Mouse (Mus musculus) MEL (cell line): ENCODE measurements around the gene Armcx6. TPM values are rescaled to one million over a fixed set of nuclear protein-coding genes. Genes with fewer than 3 reads are reported as not detected.
A peak's percentile ranks its signal among the peaks of the same experiment; 100 is the strongest.

Source experiments
- DNase-seq: peaks from one replicate; pipeline ENCODE4 v3.0.0; 2011; ENCODE audit warnings: low read depth, low spot score
- H3K27ac ChIP-seq: 2 replicates; pipeline ENCODE4 v1.5.1; 2012; ENCODE audit warnings: low read depth, mild to moderate bottlenecking, control low read depth, low read length, moderate library complexity; ENCODE audit not compliant: control insufficient read depth
- H3K27me3 ChIP-seq, 2 experiments: fragments of 150-350 bp in 1 of 2; sonication (generic) in 1 of 2; 2 replicates each; pipeline ENCODE4 v1.6.1; 2012; ENCODE audit warnings: low read length in 2 of 2, mild to moderate bottlenecking in 2 of 2, improper control_type of control experiment in 1 of 2, moderate library complexity in 1 of 2; ENCODE audit not compliant: insufficient read depth in 2 of 2, control insufficient read depth in 1 of 2
- H3K36me3 ChIP-seq, 2 experiments: 2 replicates each; pipeline ENCODE4 v1.6.1; 2012 to 2014; ENCODE audit warnings: low read length in 2 of 2, improper control_type of control experiment in 1 of 2, inconsistent platforms in 1 of 2, mild to moderate bottlenecking in 1 of 2; ENCODE audit not compliant: insufficient read depth in 2 of 2, control insufficient read depth in 1 of 2
- H3K4me1 ChIP-seq, 2 experiments: fragments of 150-350 bp in 1 of 2; sonication (generic) in 1 of 2; 2 replicates each; pipeline ENCODE4 v1.6.1; 2012; ENCODE audit warnings: low read length in 2 of 2, improper control_type of control experiment in 1 of 2, mild to moderate bottlenecking in 1 of 2; ENCODE audit not compliant: insufficient read depth in 2 of 2, control insufficient read depth in 1 of 2
- H3K4me3 ChIP-seq, 2 experiments: fragments of 150-350 bp in 1 of 2; sonication (generic) in 1 of 2; 2 replicates each; pipeline ENCODE4 v1.5.1; 2012; ENCODE audit warnings: low read depth in 2 of 2, low read length in 2 of 2, mild to moderate bottlenecking in 2 of 2, moderate library complexity in 2 of 2, control low read depth in 1 of 2, improper control_type of control experiment in 1 of 2; ENCODE audit not compliant: control insufficient read depth in 1 of 2, insufficient read depth in 1 of 2
- H3K79me2 ChIP-seq: 2 replicates; pipeline ENCODE4 v1.6.1; 2012; ENCODE audit warnings: mild to moderate bottlenecking, low read length, moderate library complexity; ENCODE audit not compliant: control insufficient read depth, poor library complexity, insufficient read depth
- H3K9ac ChIP-seq: 2 replicates; pipeline ENCODE4 v1.6.1; 2012; ENCODE audit warnings: low read depth, mild to moderate bottlenecking, control low read depth, low read length, moderate library complexity; ENCODE audit not compliant: control insufficient read depth, poor library complexity, severe bottlenecking
- H3K9me3 ChIP-seq: fragments of 150-350 bp; sonication (generic); replicated peaks from 2 replicates; pipeline ENCODE4 v1.6.1; 2012; ENCODE audit warnings: mild to moderate bottlenecking, low read length, improper control_type of control experiment, moderate library complexity; ENCODE audit not compliant: insufficient read depth
- BHLHE40 ChIP-seq: IDR thresholded peaks from 2 replicates; pipeline ENCODE4 v1.6.1; 2012; ENCODE audit warnings: low read depth, mild to moderate bottlenecking, inconsistent platforms, low read length, improper control_type of control experiment, borderline replicate concordance
- CTCF ChIP-seq, 3 experiments: IDR thresholded peaks in 2 of 3; conservative IDR thresholded peaks in 1 of 3; 2 replicates each; pipeline ENCODE4 v1.5.1; 2011 to 2012; ENCODE audit warnings: low read length in 3 of 3, low read depth in 2 of 3, mild to moderate bottlenecking in 2 of 3, improper control_type of control experiment in 1 of 3, inconsistent platforms in 1 of 3, mixed read lengths in 1 of 3, moderate library complexity in 1 of 3; ENCODE audit not compliant: control insufficient read depth in 1 of 3, insufficient read depth in 1 of 3, poor library complexity in 1 of 3, severe bottlenecking in 1 of 3
- ELF1 ChIP-seq: IDR thresholded peaks from 2 replicates; pipeline ENCODE4 v1.6.1; 2014; ENCODE audit warnings: low read depth, mild to moderate bottlenecking, inconsistent platforms, low read length, improper control_type of control experiment, moderate library complexity
- EP300 ChIP-seq, 2 experiments: IDR thresholded peaks; 2 replicates each; pipeline ENCODE4 v1.6.1; 2011; ENCODE audit warnings: improper control_type of control experiment in 2 of 2, low read length in 2 of 2, low read depth in 1 of 2, mild to moderate bottlenecking in 1 of 2
- ETS1 ChIP-seq: IDR thresholded peaks from 2 replicates; pipeline ENCODE4 v1.6.1; 2012; ENCODE audit warnings: low read depth, mild to moderate bottlenecking, inconsistent platforms, low read length, improper control_type of control experiment, moderate library complexity
- GATA1 ChIP-seq: IDR thresholded peaks from 2 replicates; pipeline ENCODE4 v1.6.1; 2011; ENCODE audit warnings: low read depth, low read length, improper control_type of control experiment
- JUND ChIP-seq: IDR thresholded peaks from 2 replicates; pipeline ENCODE4 v1.6.1; 2011; ENCODE audit warnings: low read depth, mild to moderate bottlenecking, improper control_type of control experiment, low read length
- KAT2A ChIP-seq: conservative IDR thresholded peaks from 2 replicates; pipeline ENCODE4 v1.6.1; 2012; ENCODE audit warnings: low read depth, low read length, improper control_type of control experiment, inconsistent platforms
- MAFK ChIP-seq: IDR thresholded peaks from 2 replicates; pipeline ENCODE4 v1.6.1; 2011; ENCODE audit warnings: low read depth, mild to moderate bottlenecking, low read length, improper control_type of control experiment, borderline replicate concordance
- MAZ ChIP-seq: IDR thresholded peaks from 2 replicates; pipeline ENCODE4 v1.6.1; 2012; ENCODE audit warnings: low read depth, mild to moderate bottlenecking, inconsistent platforms, low read length, improper control_type of control experiment
- MEF2A ChIP-seq: IDR thresholded peaks from 2 replicates; pipeline ENCODE4 v1.6.1; 2014; ENCODE audit warnings: low read depth, mild to moderate bottlenecking, inconsistent platforms, low read length, improper control_type of control experiment; ENCODE audit not compliant: poor library complexity, insufficient replicate concordance, severe bottlenecking; ENCODE audit errors: extremely low read depth
- MXI1 ChIP-seq: IDR thresholded peaks from 2 replicates; pipeline ENCODE4 v1.6.1; 2011; ENCODE audit warnings: mild to moderate bottlenecking, low read depth, low read length, improper control_type of control experiment
- MYC ChIP-seq: IDR thresholded peaks from 2 replicates; pipeline ENCODE4 v1.6.1; 2011; ENCODE audit warnings: low read depth, mild to moderate bottlenecking, low read length, improper control_type of control experiment, moderate library complexity
- NELFE ChIP-seq: IDR thresholded peaks from 2 replicates; pipeline ENCODE4 v1.6.1; 2011; ENCODE audit warnings: low read depth, low read length, improper control_type of control experiment
- NRF1 ChIP-seq: IDR thresholded peaks from 2 replicates; pipeline ENCODE4 v1.6.1; 2014; ENCODE audit warnings: low read depth, mild to moderate bottlenecking, inconsistent platforms, low read length, improper control_type of control experiment, moderate library complexity; ENCODE audit not compliant: poor library complexity, insufficient read depth, severe bottlenecking
- POLR2A ChIP-seq, 2 experiments: IDR thresholded peaks; 2 replicates each; pipeline ENCODE4 v1.6.1; 2011 to 2012; ENCODE audit warnings: low read length in 2 of 2, mild to moderate bottlenecking in 2 of 2, control low read depth in 1 of 2, improper control_type of control experiment in 1 of 2, low read depth in 1 of 2, moderate library complexity in 1 of 2; ENCODE audit not compliant: control insufficient read depth in 1 of 2, insufficient read depth in 1 of 2, poor library complexity in 1 of 2
- POLR2AphosphoS2 ChIP-seq: IDR thresholded peaks from 2 replicates; pipeline ENCODE4 v1.6.1; 2011; ENCODE audit warnings: low read length, improper control_type of control experiment
- POLR2AphosphoS5 ChIP-seq: IDR thresholded peaks from 2 replicates; pipeline ENCODE4 v1.6.1; 2012; ENCODE audit warnings: low read depth, borderline replicate concordance, mild to moderate bottlenecking, inconsistent platforms, low read length, moderate library complexity, mixed read lengths
- RAD21 ChIP-seq: IDR thresholded peaks from 2 replicates; pipeline ENCODE4 v1.6.1; 2011; ENCODE audit warnings: mild to moderate bottlenecking, low read depth, low read length, improper control_type of control experiment
- RCOR1 ChIP-seq: IDR thresholded peaks from 2 replicates; pipeline ENCODE4 v1.6.1; 2012; ENCODE audit warnings: low read depth, mild to moderate bottlenecking, inconsistent platforms, low read length, improper control_type of control experiment
- SMC3 ChIP-seq: IDR thresholded peaks from 2 replicates; pipeline ENCODE4 v1.6.1; 2011; ENCODE audit warnings: low read depth, low read length, improper control_type of control experiment
- TAL1 ChIP-seq: IDR thresholded peaks from 2 replicates; pipeline ENCODE4 v1.6.1; 2012; ENCODE audit warnings: mild to moderate bottlenecking, inconsistent platforms, low read length, moderate library complexity, mixed read lengths
- TBP ChIP-seq: IDR thresholded peaks from 2 replicates; pipeline ENCODE4 v1.8.0; 2011; ENCODE audit warnings: low read depth, low read length, improper control_type of control experiment
- TCF12 ChIP-seq: IDR thresholded peaks from 2 replicates; pipeline ENCODE4 v1.6.1; 2014; ENCODE audit warnings: low read depth, mild to moderate bottlenecking, inconsistent platforms, low read length, improper control_type of control experiment, moderate library complexity
- UBTF ChIP-seq: IDR thresholded peaks from 2 replicates; pipeline ENCODE4 v1.6.1; 2012; ENCODE audit warnings: low read depth, mild to moderate bottlenecking, inconsistent platforms, low read length, improper control_type of control experiment, moderate library complexity, borderline replicate concordance; ENCODE audit not compliant: insufficient read depth
- USF1 ChIP-seq: IDR thresholded peaks from 2 replicates; pipeline ENCODE4 v1.6.1; 2014; ENCODE audit warnings: low read depth, mild to moderate bottlenecking, inconsistent platforms, low read length, improper control_type of control experiment, moderate library complexity
- ZC3H11A ChIP-seq: IDR thresholded peaks from 2 replicates; pipeline ENCODE4 v1.6.1; 2012; ENCODE audit warnings: low read depth, mild to moderate bottlenecking, inconsistent platforms, low read length, improper control_type of control experiment
- ZMIZ1 ChIP-seq: IDR thresholded peaks from 2 replicates; pipeline ENCODE4 v1.6.1; 2012; ENCODE audit warnings: low read depth, mild to moderate bottlenecking, inconsistent platforms, low read length, improper control_type of control experiment, moderate library complexity
- ZNF384 ChIP-seq: IDR thresholded peaks from 2 replicates; pipeline ENCODE4 v1.6.1; 2012; ENCODE audit warnings: low read depth, mild to moderate bottlenecking, inconsistent platforms, low read length, improper control_type of control experiment
- polyA plus RNA-seq, 2 experiments: library from polyadenylated mRNA; stranded (reverse) in 1 of 2; unstranded in 1 of 2; fragments of >175 nt in 1 of 2; fragments of >200 nt in 1 of 2; gene quantifications; 2 replicates each; pipeline versions ENCODE4 v1.2.1 to v1.2.4; 2012; ENCODE audit warnings: low replicate concordance in 2 of 2, low read depth in 1 of 2; ENCODE audit not compliant: insufficient read length in 2 of 2, insufficient read depth in 1 of 2, missing spikeins in 1 of 2
- total RNA-seq: library from RNA; depleted of rRNA; stranded (reverse); fragments of 300-350 nt; gene quantifications from 2 replicates; pipeline ENCODE4 v1.2.3, GENCODE M21; 2012; rRNA removed

Gene Armcx6
- total RNA-seq: not detected in 2 replicates
- not detected for polyA plus RNA-seq

GRCm38 (mm10) chrX:134750764-134751592 lies at the start of gene Armcx6:
Gene Armcx6, minus strand, starts transcription at chrX:134751417.
- no peaks in the 10 kb centered on the region for H3K79me2 ChIP-seq
- no peaks in the 10 kb centered on the region for H3K36me3 ChIP-seq
- no peaks in the 10 kb centered on the region for H3K9me3 ChIP-seq
- H3K27me3 ChIP-seq: peaks cover 5 to 12% of the 10 kb centered on the region in 2 experiments
- no peak for DNase-seq
- no peaks in the 10 kb centered on the region for H3K4me1 ChIP-seq
- H3K9ac ChIP-seq: no peak within 1 kb of the TSS
- no peak for TF ChIP-seq POLR2AphosphoS5
- TF ChIP-seq ZNF384: no peak
- TF ChIP-seq MXI1: no peak
- TF ChIP-seq POLR2A (IDR thresholded peaks at IDR 0.05; ENCODE audit: control insufficient read depth in 1 of 2, insufficient read depth in 1 of 2, low read depth in 1 of 2, low read length in 2 of 2, poor library complexity in 1 of 2): no peak
- TF ChIP-seq USF1: peak; percentile 45; the same call in 1 of the 2 replicates
- TF ChIP-seq MEF2A: no peak
- no peak within 1 kb of the TSS for H3K27ac ChIP-seq
- H3K4me3 ChIP-seq: no peak within 1 kb of the TSS

GRCm38 (mm10) chrX:134787728-134788127 lies 36.5 kb upstream of the Armcx6 start:
- Histone ChIP-seq H3K36me3 (no peaks in the 10 kb centered on the region; a peak in 1 of 4 replicates), H3K9ac (no peak overlapping the region), H3K27ac (peak overlapping the region; percentile 22; the same call in 1 of the 2 replicates), H3K79me2 (no peaks in the 10 kb centered on the region), H3K9me3 (no peaks in the 10 kb centered on the region), H3K27me3 (no peaks in the 10 kb centered on the region), H3K4me3 (no peak overlapping the region), H3K4me1 (peaks cover 5 to 6% of the 10 kb centered on the region in 2 experiments)
- peak; percentile 59 for DNase-seq
- TF ChIP-seq CTCF (IDR thresholded peaks at IDR 0.05 in 2 of 3, conservative IDR thresholded peaks at IDR 0.05 in 1 of 3; ENCODE audit: control insufficient read depth in 1 of 3, insufficient read depth in 1 of 3, low read depth in 2 of 3, low read length in 3 of 3, poor library complexity in 1 of 3, severe bottlenecking in 1 of 3): no peak
- no peak for TF ChIP-seq SMC3
- TF ChIP-seq ELF1: peak; percentile 22; the same call in 1 of the 2 replicates
- 0 out of 2 replicates have a peak, but pooled peaks have one; percentile 40 for TF ChIP-seq MYC
- TF ChIP-seq EP300 (IDR thresholded peaks at IDR 0.05; ENCODE audit: low read depth in 1 of 2, low read length in 2 of 2): peak; percentile 86 to 89
- TF ChIP-seq NRF1: no peak
- no peak for TF ChIP-seq MAZ
- peak; percentile 89 for TF ChIP-seq GATA1
- TF ChIP-seq ZMIZ1: no peak
- no peak for TF ChIP-seq POLR2AphosphoS2
- no peak; the same call in 1 of the 2 replicates for TF ChIP-seq RCOR1
- peak; percentile 81 for TF ChIP-seq TBP
- no peak for TF ChIP-seq JUND
- TF ChIP-seq ZC3H11A: no peak
- TF ChIP-seq ETS1: peak; percentile 82
- no peak; the same call in 1 of the 2 replicates for TF ChIP-seq MAFK
- TF ChIP-seq BHLHE40: 0 out of 2 replicates have a peak, but pooled peaks have one; percentile 41
- peak; percentile 49; the same call in 1 of the 2 replicates for TF ChIP-seq TAL1
- TF ChIP-seq TCF12: peak; percentile 96
- no peak for TF ChIP-seq UBTF
- TF ChIP-seq RAD21: no peak
- no peak for TF ChIP-seq ZNF384
- TF ChIP-seq NELFE: no peak
- no peak for TF ChIP-seq KAT2A
